Mouse (Mus musculus): ENCODE results near the gene Cryl1. TPM values are rescaled to one million over a fixed set of nuclear protein-coding genes. Genes with fewer than 3 reads are reported as not detected.

Gene Cryl1
- polyA plus RNA-seq, 1 experiment = not detected

GRCm38 (mm10) chr14:57248661-57249060 lies 149.7 kb downstream of the Cryl1 start:
- no peak overlapping the region for H3K4me3 ChIP-seq (ENCODE audit: insufficient read depth, low read depth, low read length)
- TF ChIP-seq CTCF (IDR thresholded peaks at IDR 0.05; ENCODE audit: insufficient read depth, low read depth, low read length) = no peak
- TF ChIP-seq POLR2A (IDR thresholded peaks at IDR 0.05; ENCODE audit: insufficient read depth, low read depth, low read length) = no peak
- WGBS = 49% methylated on average over 3 of the region's 3 CpGs
- H3K4me1 ChIP-seq (ENCODE audit: control insufficient read depth, insufficient read depth, low read length) = no peaks in the 10 kb centered on the region
- H3K27ac ChIP-seq (ENCODE audit: insufficient read depth, low read depth, low read length) = no peak overlapping the region

- WGBS = 76% methylated on average over 6 of the region's 6 CpGs
- no peak overlapping the region for H3K27ac ChIP-seq (ENCODE audit: insufficient read depth, low read depth, low read length)
Measured at GRCm38 (mm10) chr14:57246575-57246974, 151.8 kb downstream of the Cryl1 start.

GRCm38 (mm10) chr14:57242978-57243377 lies 155.4 kb downstream of the Cryl1 start:
- 93% methylated on average over 5 of the region's 5 CpGs for WGBS
- TF ChIP-seq POLR2A (IDR thresholded peaks at IDR 0.05; ENCODE audit: insufficient read depth, low read depth, low read length) = no peak
- TF ChIP-seq CTCF (IDR thresholded peaks at IDR 0.05; ENCODE audit: insufficient read depth, low read depth, low read length) = no peak
- Histone ChIP-seq H3K4me1 (ENCODE audit: control insufficient read depth, insufficient read depth, low read length) (no peaks in the 10 kb centered on the region), H3K4me3 (ENCODE audit: insufficient read depth, low read depth, low read length) (no peak overlapping the region), H3K27ac (ENCODE audit: insufficient read depth, low read depth, low read length) (no peak overlapping the region)

More at GRCm38 (mm10) chr14:57246575-57246974, 151.8 kb downstream of the Cryl1 start:
- no peak for TF ChIP-seq POLR2A (IDR thresholded peaks at IDR 0.05; ENCODE audit: insufficient read depth, low read depth, low read length)
- no peak for TF ChIP-seq CTCF (IDR thresholded peaks at IDR 0.05; ENCODE audit: insufficient read depth, low read depth, low read length)
- no peaks in the 10 kb centered on the region for H3K4me1 ChIP-seq (ENCODE audit: control insufficient read depth, insufficient read depth, low read length)
- no peak overlapping the region for H3K4me3 ChIP-seq (ENCODE audit: insufficient read depth, low read depth, low read length)

- H3K4me3 ChIP-seq (ENCODE audit: insufficient read depth, low read depth, low read length) = no peak overlapping the region
- WGBS = 92% methylated on average over 11 of the region's 11 CpGs
- peaks cover 12% of the 10 kb centered on the region; the same call in 1 of the 2 replicates for H3K4me1 ChIP-seq (ENCODE audit: control insufficient read depth, insufficient read depth, low read length)
- no peak overlapping the region for H3K27ac ChIP-seq (ENCODE audit: insufficient read depth, low read depth, low read length)
- TF ChIP-seq POLR2A (IDR thresholded peaks at IDR 0.05; ENCODE audit: insufficient read depth, low read depth, low read length) (no peak), CTCF (IDR thresholded peaks at IDR 0.05; ENCODE audit: insufficient read depth, low read depth, low read length) (no peak)
Measured at GRCm38 (mm10) chr14:57235276-57235675, 163.1 kb downstream of the Cryl1 start.

- no peak overlapping the region for H3K27ac ChIP-seq (ENCODE audit: insufficient read depth, low read depth, low read length)
- H3K4me1 ChIP-seq (ENCODE audit: control insufficient read depth, insufficient read depth, low read length) = peaks cover 12% of the 10 kb centered on the region; the same call in 1 of the 2 replicates
- TF ChIP-seq POLR2A (IDR thresholded peaks at IDR 0.05; ENCODE audit: insufficient read depth, low read depth, low read length) (no peak), CTCF (IDR thresholded peaks at IDR 0.05; ENCODE audit: insufficient read depth, low read depth, low read length) (no peak)
- H3K4me3 ChIP-seq (ENCODE audit: insufficient read depth, low read depth, low read length) = no peak overlapping the region
- WGBS = 60% methylated on average over 4 of the region's 4 CpGs
Measured at GRCm38 (mm10) chr14:57234711-57235110, 163.6 kb downstream of the Cryl1 start.

- 88% methylated on average over 6 of the region's 6 CpGs for WGBS
- H3K27ac ChIP-seq (ENCODE audit: insufficient read depth, low read depth, low read length) = no peak overlapping the region
Measured at GRCm38 (mm10) chr14:57230264-57231015, 167.9 kb downstream of the Cryl1 start.

More at GRCm38 (mm10) chr14:57230264-57231015, 167.9 kb downstream of the Cryl1 start:
- 0 out of 2 replicates have a peak, but pooled peaks cover 3% of the 10 kb centered on the region for H3K4me1 ChIP-seq (ENCODE audit: control insufficient read depth, insufficient read depth, low read length)
- H3K4me3 ChIP-seq (ENCODE audit: insufficient read depth, low read depth, low read length) = no peak overlapping the region
- TF ChIP-seq CTCF (IDR thresholded peaks at IDR 0.05; ENCODE audit: insufficient read depth, low read depth, low read length) = no peak
- TF ChIP-seq POLR2A (IDR thresholded peaks at IDR 0.05; ENCODE audit: insufficient read depth, low read depth, low read length) = no peak

Other genes with a start within 250 kb of the Cryl1 start
- gene Ift88, start 25.5 kb upstream of the Cryl1 start, polyA plus RNA-seq (2012; ENCODE audit: insufficient read depth, insufficient read length, low replicate concordance, missing spikeins) = not detected in 2 replicates
- gene Il17d, start 126.2 kb upstream of the Cryl1 start, polyA plus RNA-seq (2012; ENCODE audit: insufficient read depth, insufficient read length, low replicate concordance, missing spikeins) = not detected in 2 replicates
- gene Eef1akmt1, start 173.1 kb upstream of the Cryl1 start, polyA plus RNA-seq (2012; ENCODE audit: insufficient read depth, insufficient read length, low replicate concordance, missing spikeins) = not detected in 2 replicates

Measured in olfactory bulb, adult 2 months (tissue).